In the genomic region with DNA sequence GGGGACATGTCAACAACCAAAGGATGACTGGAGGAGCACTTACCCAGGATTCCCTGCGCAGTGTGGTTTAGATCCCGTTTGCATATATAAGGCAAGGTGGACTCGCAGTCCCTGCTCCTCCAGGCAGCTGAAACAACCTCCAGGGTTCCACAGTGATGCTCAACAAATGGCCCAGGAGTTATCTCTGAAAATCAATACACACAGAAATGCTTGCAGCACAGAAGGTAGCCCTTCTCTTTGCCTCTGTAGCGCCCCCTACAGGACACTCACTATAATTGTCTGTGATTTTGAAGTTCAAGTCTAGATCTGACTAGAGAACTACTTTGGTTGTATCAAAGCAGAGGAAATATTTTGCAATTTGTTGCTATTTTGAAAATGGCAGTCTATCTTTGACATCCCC, we compare ENCODE assay signal across 11 mouse cellular contexts. TPM values are rescaled to one million over a fixed set of nuclear protein-coding genes. Genes with fewer than 3 reads are reported as not detected.
DNase-seq lines count a peak whose midpoint lies in the region; ATAC-seq and TF ChIP-seq lines count a peak whose summit lies in the region.
"Had no signal": no experiment of that assay in that cellular context is flagged by ENCODE, and none has a peak within 500 bp of the region (broad histone marks: within the 10 kb centered on the region; RNA-seq: fewer than 3 reads in every experiment).

No protein-coding gene starts in this region.

- H3K4me3 ChIP-seq in kidney, postnatal 0 days (replicated peaks; ENCODE audit: low read depth, low read length), result no peak overlapping the region
- H3K4me3 ChIP-seq in kidney, embryonic 15.5 days (replicated peaks), result no peak overlapping the region

- no peak overlapping the region for H3K27ac ChIP-seq in kidney, postnatal 0 days
- no peak overlapping the region for H3K27ac ChIP-seq in kidney, embryonic 15.5 days
- H3K27ac ChIP-seq: macrophage had no signal

- no peaks in the 10 kb centered on the region for H3K27me3 ChIP-seq in kidney, postnatal 0 days (ENCODE audit: insufficient read depth, low read length)
- no peaks in the 10 kb centered on the region for H3K27me3 ChIP-seq in kidney, embryonic 15.5 days

- H3K36me3 ChIP-seq in kidney, postnatal 0 days (ENCODE audit: insufficient read depth, low read length), result no peaks in the 10 kb centered on the region
- no peaks in the 10 kb centered on the region for H3K36me3 ChIP-seq in kidney, embryonic 15.5 days

- 74% methylated on average over 4 of the region's 4 CpGs for WGBS in kidney, postnatal 0 days
- WGBS in kidney, embryonic 15.5 days, result 76% methylated on average over 4 of the region's 4 CpGs

- H3K9me3 ChIP-seq in kidney, postnatal 0 days (replicated peaks; ENCODE audit: low read length), result no peaks in the 10 kb centered on the region
- no peaks in the 10 kb centered on the region for H3K9me3 ChIP-seq in kidney, embryonic 15.5 days (replicated peaks)

- H3K9ac ChIP-seq in kidney, postnatal 0 days (ENCODE audit: low read depth, low read length), result no peak overlapping the region
- H3K9ac ChIP-seq in kidney, embryonic 15.5 days, result no peak overlapping the region

- no peak for DNase-seq in kidney, postnatal 0 days (ENCODE audit: low spot score)
- DNase-seq in 416B (ENCODE audit: low read depth), result peak; percentile 30
- peak; percentile 3 for DNase-seq in B cell, adult 2 months
- peak; percentile 22 for DNase-seq in naive thymus-derived CD4-positive, alpha-beta T cell, adult 2 months (ENCODE audit: low read depth)
- DNase-seq in left cerebral cortex, adult 8-10 months (ENCODE audit: low spot score in 2 of 2), result no peak
- no peak for DNase-seq in spleen, postnatal 14 days (ENCODE audit: low spot score in 2 of 2)
- DNase-seq: heart, adult 11 months had no signal

- peak; percentile 50; the same call in 1 of the 2 replicates for TF ChIP-seq CTCF in kidney, postnatal 0 days (IDR thresholded peaks at IDR 0.05; ENCODE audit: low read depth)

- ATAC-seq in kidney, postnatal 0 days (replicated peaks; ENCODE audit: low FRiP score, low read depth), result no peak
- ATAC-seq in kidney, embryonic 15.5 days (replicated peaks; ENCODE audit: low FRiP score), result no peak

- H3K4me2 ChIP-seq in kidney, postnatal 0 days (ENCODE audit: low read length), result no peak overlapping the region
- H3K4me2 ChIP-seq in kidney, embryonic 15.5 days, result no peak overlapping the region

- H3K4me1 ChIP-seq in kidney, postnatal 0 days (replicated peaks; ENCODE audit: insufficient read depth, low read length), result no peaks in the 10 kb centered on the region
- no peaks in the 10 kb centered on the region for H3K4me1 ChIP-seq in kidney, embryonic 15.5 days

RNA-seq across cellular contexts. Expression of a gene that starts 38.2 kb away (rescaled TPM):
- polyA plus RNA-seq in kidney, postnatal 0 days (2015; fragmentation: Nextera tagmentation; extraction: Ambion mirVana), result 3.1 and 3.7 TPM in 2 replicates
- 3.4 and 4.0 TPM in 2 replicates for polyA plus RNA-seq in kidney, embryonic 15.5 days (2015; fragmentation: Nextera tagmentation; extraction: Ambion mirVana)
- under 1 TPM; 0.16 to 0.87 (median 0.52) TPM for total RNA-seq in left cerebral cortex, adult 8-10 months (2022)
- total RNA-seq: hematopoietic stem cell, adult 5-6 weeks; monocyte, adult 5-6 weeks had no signal

Comparison
In these comparisons a context has a peak if more than half of its experiments do, and no peak if none do; other contexts are left out.
1. DNase-seq: peak in 416B (single experiment), B cell, adult 2 months (2 of 2) and naive thymus-derived CD4-positive, alpha-beta T cell, adult 2 months (single experiment); none in kidney, postnatal 0 days (single experiment), left cerebral cortex, adult 8-10 months (0 of 2) and spleen, postnatal 14 days (0 of 2).